ENCODE assay signal across 17 mouse cellular contexts in the genomic region with DNA sequence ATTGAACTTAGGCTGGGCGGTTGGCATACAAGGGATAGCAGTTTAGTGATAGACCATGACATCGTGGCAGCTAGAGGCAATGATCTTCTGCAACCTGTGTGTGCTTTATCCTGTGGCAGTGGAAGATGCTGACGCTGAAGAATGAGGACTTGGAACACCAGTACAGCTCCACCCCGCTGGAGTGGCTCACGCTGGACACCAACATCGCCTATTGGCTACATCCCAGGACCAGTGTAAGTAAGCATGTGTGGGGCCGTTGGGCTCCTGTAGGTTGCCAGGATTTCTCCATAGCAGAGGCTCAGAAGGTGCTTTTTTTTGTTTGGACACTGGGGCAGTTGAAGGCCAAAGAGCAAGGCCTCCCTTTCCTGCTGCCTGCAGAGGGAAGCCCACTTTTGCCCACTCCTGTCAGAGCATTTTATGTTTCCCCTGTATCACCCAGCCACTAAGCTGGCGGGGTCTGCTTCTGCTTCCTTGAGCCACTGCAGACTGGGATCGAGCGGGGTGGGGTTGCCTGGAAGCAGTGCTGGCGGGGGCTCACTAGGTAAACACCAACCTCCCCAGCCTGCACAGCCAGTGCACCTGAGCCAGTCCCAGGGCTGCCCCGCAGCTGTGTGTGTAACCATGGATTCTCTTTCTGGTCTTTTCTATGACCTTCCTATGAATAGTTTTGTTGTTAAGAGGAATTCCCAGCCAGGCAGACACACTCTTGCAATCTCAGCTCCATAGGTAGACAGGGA. TPM values are rescaled to one million over a fixed set of nuclear protein-coding genes. Genes with fewer than 3 reads are reported as not detected.
DNase-seq lines count a peak whose midpoint lies in the region; ATAC-seq and TF ChIP-seq lines count a peak whose summit lies in the region.
"Had no signal": no experiment of that assay in that cellular context is flagged by ENCODE, and none has a peak within 500 bp of the region (broad histone marks: within the 10 kb centered on the region; RNA-seq: fewer than 3 reads in every experiment).

No protein-coding gene starts in this region.

- DNase-seq in cerebellum, adult 9-11 months = peak; percentile 45
- DNase-seq in cerebellum, adult 11 months = no peak
- DNase-seq in liver, adult 2 months (ENCODE audit: extremely low read depth, low read depth, low spot score) = peak; percentile 93
- no peak for DNase-seq in liver, embryonic 11.5 days (ENCODE audit: low spot score)
- no peak for DNase-seq in spleen, postnatal 36 days (ENCODE audit: low spot score in 2 of 2)
- DNase-seq: heart, postnatal 10 days; liver, embryonic 13.5 days; spleen, adult 18-20 months; thymus, postnatal 14 days had no signal

- no peaks in the 10 kb centered on the region for H3K79me2 ChIP-seq in liver, adult 2 months (ENCODE audit: control insufficient read depth, insufficient read depth, low read length)

- TF ChIP-seq POLR2A in liver, adult 2 months (IDR thresholded peaks at IDR 0.05; ENCODE audit: extremely low read depth, insufficient read depth, low read length) = no peak
- no peak for TF ChIP-seq POLR2A in testis, adult 2 months (IDR thresholded peaks at IDR 0.05; ENCODE audit: control insufficient read depth, low read depth, low read length)

- H3K4me2 ChIP-seq in liver, embryonic 11.5 days = no peak overlapping the region
- no peak overlapping the region for H3K4me2 ChIP-seq in lung, embryonic 16.5 days (ENCODE audit: low read depth, low read length)
- H3K4me2 ChIP-seq in midbrain, embryonic 15.5 days = no peak overlapping the region
- H3K4me2 ChIP-seq: embryonic facial prominence, embryonic 12.5 days; forebrain, embryonic 13.5 days; liver, embryonic 13.5 days; midbrain, embryonic 11.5 days had no signal

- H3K36me3 ChIP-seq in liver, adult 2 months (ENCODE audit: control insufficient read depth, insufficient read depth, low read length) = no peaks in the 10 kb centered on the region; the same call in 1 of the 2 replicates
- peaks cover 49% of the 10 kb centered on the region for H3K36me3 ChIP-seq in liver, embryonic 11.5 days (ENCODE audit: control insufficient read depth, insufficient read depth, low read length)
- H3K36me3 ChIP-seq in lung, embryonic 16.5 days (ENCODE audit: control insufficient read depth, insufficient read depth, low read length) = peaks cover 17% of the 10 kb centered on the region
- H3K36me3 ChIP-seq in testis, adult 2 months (ENCODE audit: control insufficient read depth, insufficient read depth, low read length) = peaks cover 5% of the 10 kb centered on the region
- peaks cover 37% of the 10 kb centered on the region; the same call in 1 of the 2 replicates for H3K36me3 ChIP-seq in midbrain, embryonic 15.5 days (replicated peaks)

- no peak overlapping the region for H3K4me3 ChIP-seq in liver, adult 2 months (ENCODE audit: insufficient read depth, low read depth, low read length)
- no peak overlapping the region for H3K4me3 ChIP-seq in liver, embryonic 11.5 days (ENCODE audit: low read depth, low read length)
- H3K4me3 ChIP-seq in lung, embryonic 16.5 days (ENCODE audit: low read length) = no peak overlapping the region
- no peak overlapping the region for H3K4me3 ChIP-seq in testis, adult 2 months (ENCODE audit: control insufficient read depth, low read depth, low read length)
- H3K4me3 ChIP-seq in midbrain, embryonic 15.5 days = no peak overlapping the region
- H3K4me3 ChIP-seq: embryonic facial prominence, embryonic 12.5 days; forebrain, embryonic 13.5 days; liver, embryonic 13.5 days had no signal

- no peak for ATAC-seq in liver, embryonic 11.5 days (replicated peaks; ENCODE audit: low FRiP score)
- ATAC-seq in lung, embryonic 16.5 days (ENCODE audit: low read depth) = peak; percentile 49
- no peak for ATAC-seq in midbrain, embryonic 15.5 days (replicated peaks)
- ATAC-seq: forebrain, embryonic 13.5 days; hindbrain, embryonic 16.5 days had no signal

- no peaks in the 10 kb centered on the region for H3K9me3 ChIP-seq in liver, embryonic 11.5 days (ENCODE audit: control insufficient read depth, low read length)
- no peaks in the 10 kb centered on the region for H3K9me3 ChIP-seq in lung, embryonic 16.5 days (ENCODE audit: control insufficient read depth, low read length)
- no peaks in the 10 kb centered on the region for H3K9me3 ChIP-seq in midbrain, embryonic 15.5 days
- H3K9me3 ChIP-seq: embryonic facial prominence, embryonic 12.5 days; forebrain, embryonic 13.5 days; G1E; liver, embryonic 13.5 days had no signal

- TF ChIP-seq CTCF in liver, adult 2 months (IDR thresholded peaks at IDR 0.05; ENCODE audit: low read depth, low read length) = no peak
- TF ChIP-seq CTCF in testis, adult 2 months (IDR thresholded peaks at IDR 0.05; ENCODE audit: control insufficient read depth, insufficient read depth, insufficient replicate concordance, low read depth, low read length) = no peak

- H3K27me3 ChIP-seq in liver, adult 2 months (ENCODE audit: control insufficient read depth, insufficient read depth, low read length) = no peaks in the 10 kb centered on the region
- no peaks in the 10 kb centered on the region for H3K27me3 ChIP-seq in liver, embryonic 11.5 days (replicated peaks; ENCODE audit: control insufficient read depth, insufficient read depth, low read length)
- H3K27me3 ChIP-seq in lung, embryonic 16.5 days (ENCODE audit: control insufficient read depth, insufficient read depth, low read depth, low read length) = no peaks in the 10 kb centered on the region
- H3K27me3 ChIP-seq in testis, adult 2 months (ENCODE audit: control insufficient read depth, insufficient read depth, low read length) = no peaks in the 10 kb centered on the region
- H3K27me3 ChIP-seq in midbrain, embryonic 15.5 days (replicated peaks) = no peaks in the 10 kb centered on the region
- H3K27me3 ChIP-seq: embryonic facial prominence, embryonic 12.5 days; forebrain, embryonic 13.5 days; liver, embryonic 13.5 days had no signal

- WGBS in liver, adult 2 months = 40% methylated on average over 12 of the region's 12 CpGs
- WGBS in liver, embryonic 11.5 days = 86% methylated on average over 12 of the region's 12 CpGs
- 66% methylated on average over 12 of the region's 12 CpGs for WGBS in lung, embryonic 16.5 days
- 93% methylated on average over 12 of the region's 12 CpGs for WGBS in midbrain, embryonic 15.5 days

- no peak overlapping the region for H3K9ac ChIP-seq in liver, adult 2 months (ENCODE audit: low read depth, low read length)
- H3K9ac ChIP-seq in liver, embryonic 11.5 days (ENCODE audit: low read depth, low read length) = no peak overlapping the region
- H3K9ac ChIP-seq in lung, embryonic 16.5 days (ENCODE audit: low read length) = peak overlapping the region; percentile 15; the same call in 1 of the 2 replicates
- H3K9ac ChIP-seq in midbrain, embryonic 15.5 days = no peak overlapping the region
- H3K9ac ChIP-seq: embryonic facial prominence, embryonic 12.5 days; forebrain, embryonic 13.5 days; liver, embryonic 13.5 days had no signal

- H3K4me1 ChIP-seq in liver, adult 2 months (ENCODE audit: control insufficient read depth, insufficient read depth, low read length) = peaks cover 16% of the 10 kb centered on the region
- no peaks in the 10 kb centered on the region for H3K4me1 ChIP-seq in liver, embryonic 11.5 days (replicated peaks; ENCODE audit: control insufficient read depth, insufficient read depth, low read length)
- H3K4me1 ChIP-seq in lung, embryonic 16.5 days (replicated peaks; ENCODE audit: control insufficient read depth, insufficient read depth, low read length) = peaks cover 3% of the 10 kb centered on the region; the same call in 1 of the 2 replicates
- H3K4me1 ChIP-seq in testis, adult 2 months (ENCODE audit: control insufficient read depth, insufficient read depth, low read length) = peaks cover 22% of the 10 kb centered on the region
- H3K4me1 ChIP-seq in midbrain, embryonic 15.5 days = no peaks in the 10 kb centered on the region
- H3K4me1 ChIP-seq: embryonic facial prominence, embryonic 12.5 days; forebrain, embryonic 13.5 days; liver, embryonic 13.5 days had no signal

- H3K27ac ChIP-seq in liver, adult 2 months (replicated peaks; ENCODE audit: insufficient read depth, low read depth, low read length) = peak overlapping the region; percentile 32
- no peak overlapping the region; the same call in 1 of the 2 replicates for H3K27ac ChIP-seq in liver, embryonic 11.5 days (ENCODE audit: low read depth, low read length)
- H3K27ac ChIP-seq in lung, embryonic 16.5 days (ENCODE audit: low read length) = peak overlapping the region; percentile 66
- H3K27ac ChIP-seq in testis, adult 2 months (ENCODE audit: control insufficient read depth, insufficient read depth, low read depth, low read length) = peak overlapping the region; percentile 84
- H3K27ac ChIP-seq in midbrain, embryonic 15.5 days = no peak overlapping the region
- H3K27ac ChIP-seq: forebrain, embryonic 13.5 days; liver, embryonic 13.5 days had no signal

RNA-seq across cellular contexts. Expression of a gene that starts 8.0 kb away (rescaled TPM):
- total RNA-seq in liver, adult 2 months (2014; rRNA removed) = 27.5 and 36.7 TPM in 2 replicates
- polyA plus RNA-seq in liver, adult 2 months (2012; rRNA removed) = 66.1 and 96.7 TPM in 2 replicates
- 57.3 and 59.5 TPM in 2 replicates for polyA plus RNA-seq in liver, embryonic 11.5 days (2014; fragmentation: Nextera tagmentation; extraction: Ambion mirVana)
- polyA plus RNA-seq in lung, embryonic 16.5 days (2015; fragmentation: Nextera tagmentation; extraction: Ambion mirVana) = 60.8 and 63.8 TPM in 2 replicates
- 23.5 and 24.5 TPM in 2 replicates for polyA plus RNA-seq in testis, adult 2 months (2012; rRNA removed)
- polyA plus RNA-seq in midbrain, embryonic 15.5 days (2015; fragmentation: Nextera tagmentation; extraction: Ambion mirVana) = 112 and 117 TPM in 2 replicates

RNA-seq across cellular contexts. Expression of a gene that starts 15.6 kb away (rescaled TPM):
- total RNA-seq in liver, adult 2 months (2014; rRNA removed) = 10.9 and 11.9 TPM in 2 replicates
- 19.5 and 21.5 TPM in 2 replicates for polyA plus RNA-seq in liver, adult 2 months (2012; rRNA removed)
- 35.7 and 37.1 TPM in 2 replicates for polyA plus RNA-seq in liver, embryonic 11.5 days (2014; fragmentation: Nextera tagmentation; extraction: Ambion mirVana)
- 23.0 and 24.1 TPM in 2 replicates for polyA plus RNA-seq in lung, embryonic 16.5 days (2015; fragmentation: Nextera tagmentation; extraction: Ambion mirVana)
- 185 and 204 TPM in 2 replicates for polyA plus RNA-seq in testis, adult 2 months (2012; rRNA removed)
- polyA plus RNA-seq in midbrain, embryonic 15.5 days (2015; fragmentation: Nextera tagmentation; extraction: Ambion mirVana) = 32.8 and 37.7 TPM in 2 replicates

RNA-seq across cellular contexts. Expression of a gene that starts 35.2 kb away (rescaled TPM):
- 16.0 and 17.1 TPM in 2 replicates for total RNA-seq in liver, adult 2 months (2014; rRNA removed)
- 13.4 and 17.0 TPM in 2 replicates for polyA plus RNA-seq in liver, adult 2 months (2012; rRNA removed)
- polyA plus RNA-seq in liver, embryonic 11.5 days (2014; fragmentation: Nextera tagmentation; extraction: Ambion mirVana) = 18.8 and 19.7 TPM in 2 replicates
- polyA plus RNA-seq in lung, embryonic 16.5 days (2015; fragmentation: Nextera tagmentation; extraction: Ambion mirVana) = 25.8 and 27.9 TPM in 2 replicates
- 36.0 and 36.7 TPM in 2 replicates for polyA plus RNA-seq in testis, adult 2 months (2012; rRNA removed)
- polyA plus RNA-seq in midbrain, embryonic 15.5 days (2015; fragmentation: Nextera tagmentation; extraction: Ambion mirVana) = 34.1 and 35.6 TPM in 2 replicates

RNA-seq across cellular contexts. Expression of a gene that starts 35.9 kb away (rescaled TPM):
- 313 and 384 TPM in 2 replicates for total RNA-seq in liver, adult 2 months (2014; rRNA removed)
- polyA plus RNA-seq in liver, adult 2 months (2012; rRNA removed) = 171 and 203 TPM in 2 replicates
- 369 and 385 TPM in 2 replicates for polyA plus RNA-seq in liver, embryonic 11.5 days (2014; fragmentation: Nextera tagmentation; extraction: Ambion mirVana)
- polyA plus RNA-seq in lung, embryonic 16.5 days (2015; fragmentation: Nextera tagmentation; extraction: Ambion mirVana) = 396 and 415 TPM in 2 replicates
- polyA plus RNA-seq in testis, adult 2 months (2012; rRNA removed) = 381 and 421 TPM in 2 replicates
- 404 TPM in 2 replicates for polyA plus RNA-seq in midbrain, embryonic 15.5 days (2015; fragmentation: Nextera tagmentation; extraction: Ambion mirVana)

Comparison
In these comparisons a context has a peak if more than half of its experiments do, and no peak if none do; other contexts are left out.
1. DNase-seq: peak in cerebellum, adult 9-11 months (single experiment) and liver, adult 2 months (single experiment); none in cerebellum, adult 11 months (single experiment), liver, embryonic 11.5 days (single experiment) and spleen, postnatal 36 days (0 of 2).
2. H3K27ac ChIP-seq: peak in liver, adult 2 months (single experiment), lung, embryonic 16.5 days (single experiment) and testis, adult 2 months (single experiment); none in liver, embryonic 11.5 days (single experiment) and midbrain, embryonic 15.5 days (single experiment).